Mouse (Mus musculus) embryonic facial prominence, embryonic 11.5 days (tissue): ENCODE measurements at regions not wholly inside any gene's neighbourhood (a gene's known extent, or its start where the extent isn't known, plus 50 kb on each side); places are given as distances from the start of the nearest gene placed in this dataset.

Experiments used
- ATAC-seq: fragments of 200-750 bp; cut with Nextera tagmentation; replicated peaks from 2 replicates; pipeline ENCODE4 v1.8.0; 2017; ENCODE audit warnings: low read depth; ENCODE audit not compliant: insufficient number of reproducible peaks, low FRiP score, low TSS enrichment
- DNase-seq: peaks from one replicate; pipeline ENCODE4 v3.0.0-alpha.2; 2015; ENCODE audit warnings: low spot score
- H3K27ac ChIP-seq: fragments of 300-500 bp; sonication (generic); replicated peaks from 2 replicates; pipeline ENCODE4 v1.5.1; 2014; ENCODE audit warnings: mild to moderate bottlenecking, low read depth, low read length, control low read depth
- H3K27me3 ChIP-seq: fragments of 300-500 bp; sonication (generic); 2 replicates; pipeline ENCODE4 v1.6.1; 2014; ENCODE audit warnings: mild to moderate bottlenecking, low read length, moderate library complexity, mixed read lengths; ENCODE audit not compliant: control insufficient read depth, insufficient read depth
- H3K36me3 ChIP-seq: fragments of 300-500 bp; sonication (generic); replicated peaks from 2 replicates; pipeline ENCODE4 v1.6.1; 2014; ENCODE audit warnings: low read depth, mild to moderate bottlenecking, low read length, moderate library complexity, mixed read lengths; ENCODE audit not compliant: control insufficient read depth, insufficient read depth
- H3K4me1 ChIP-seq: fragments of 300-500 bp; sonication (generic); 2 replicates; pipeline ENCODE4 v1.6.1; 2014; ENCODE audit warnings: low read length, mixed read lengths; ENCODE audit not compliant: control insufficient read depth, insufficient read depth
- H3K4me2 ChIP-seq: fragments of 300-500 bp; sonication (generic); 2 replicates; pipeline ENCODE4 v1.6.1; 2014; ENCODE audit warnings: low read depth, mild to moderate bottlenecking, control low read depth, low read length, moderate library complexity
- H3K4me3 ChIP-seq: fragments of 300-500 bp; sonication (generic); 2 replicates; pipeline ENCODE4 v1.5.1; 2014; ENCODE audit warnings: low read depth, low read length, control low read depth
- H3K9ac ChIP-seq: fragments of 300-500 bp; sonication (generic); replicated peaks from 2 replicates; pipeline ENCODE4 v1.6.1; 2014; ENCODE audit warnings: mild to moderate bottlenecking, control low read depth, low read length
- H3K9me3 ChIP-seq: fragments of 300-500 bp; sonication (generic); replicated peaks from 2 replicates; pipeline ENCODE4 v1.6.1; 2016; ENCODE audit warnings: mild to moderate bottlenecking, low read length, inconsistent platforms, mixed read lengths; ENCODE audit not compliant: control insufficient read depth
- WGBS: fragments of 180-500 bp; shearing (Covaris S2); extraction: QIAGEN DNeasy Blood & Tissue Kit; methylation state at CpG from one replicate; pipeline ENCODE4 v1.1.7; 2014; 5-methylcytosine and 5-hydroxymethylcytosine counted together

GRCm38 (mm10) chr5:41371461-41371860 is 336.5 kb downstream of the Rab28 start:
- ATAC-seq = no peak
- no peak for DNase-seq
- no peaks in the 10 kb centered on the region for H3K4me1 ChIP-seq
- no peak overlapping the region for H3K9ac ChIP-seq
- no peak overlapping the region for H3K27ac ChIP-seq
- H3K27me3 ChIP-seq = no peaks in the 10 kb centered on the region
- 84% methylated on average over 4 of the region's 4 CpGs for WGBS
- H3K4me3 ChIP-seq = no peak overlapping the region
- no peak overlapping the region for H3K4me2 ChIP-seq
- no peaks in the 10 kb centered on the region for H3K36me3 ChIP-seq
- no peaks in the 10 kb centered on the region for H3K9me3 ChIP-seq

- Histone ChIP-seq H3K4me2 (no peak overlapping the region), H3K27me3 (no peaks in the 10 kb centered on the region), H3K4me3 (no peak overlapping the region), H3K27ac (no peak overlapping the region), H3K9ac (no peak overlapping the region), H3K36me3 (no peaks in the 10 kb centered on the region), H3K9me3 (no peaks in the 10 kb centered on the region), H3K4me1 (no peaks in the 10 kb centered on the region)
- WGBS = 26% methylated on average over 3 of the region's 4 CpGs
- DNase-seq = peak; percentile 64
- ATAC-seq = 0 out of 2 replicates have a peak, but pooled peaks have one; percentile 34
These were observed 337.6 kb downstream of the Rab28 start for GRCm38 (mm10) chr5:41370356-41370755.

DNA sequence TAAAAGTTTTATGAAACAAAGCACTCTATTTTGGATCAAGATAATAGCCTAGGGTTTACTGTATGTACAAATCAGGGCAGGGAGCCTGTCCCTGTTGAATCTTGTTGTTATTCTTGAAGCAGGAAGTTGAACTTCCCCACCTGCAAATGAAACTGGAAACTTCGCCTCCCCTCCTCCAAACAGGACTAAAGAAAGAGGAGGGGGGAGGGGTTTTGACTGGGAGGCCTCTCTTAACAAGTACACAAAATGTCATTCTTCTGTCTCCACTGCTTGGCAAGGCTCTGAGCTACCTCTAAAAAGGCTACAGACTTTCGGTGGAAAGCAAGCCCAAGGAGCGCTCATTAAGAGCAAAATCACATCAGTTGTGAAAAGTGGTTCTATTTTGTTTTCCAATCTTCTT is 338.1 kb downstream of the Rab28 start:
- H3K4me3 ChIP-seq = no peak overlapping the region
- DNase-seq (peak; percentile 68), ATAC-seq (peak; percentile 48; the same call in 1 of the 2 replicates)
- H3K27ac ChIP-seq = no peak overlapping the region
- WGBS = 40% methylated on average over 3 of the region's 3 CpGs
- H3K9me3 ChIP-seq = no peaks in the 10 kb centered on the region
- no peaks in the 10 kb centered on the region for H3K4me1 ChIP-seq
- no peaks in the 10 kb centered on the region for H3K36me3 ChIP-seq
- no peaks in the 10 kb centered on the region for H3K27me3 ChIP-seq
- H3K9ac ChIP-seq = no peak overlapping the region
- H3K4me2 ChIP-seq = no peak overlapping the region

GRCm38 (mm10) chr5:41365883-41366282 is 342.1 kb downstream of the Rab28 start:
- 70% methylated on average over 4 of the region's 4 CpGs for WGBS
- ATAC-seq (no peak), DNase-seq (no peak)
- no peaks in the 10 kb centered on the region for H3K4me1 ChIP-seq
- H3K4me3 ChIP-seq = no peak overlapping the region
- no peaks in the 10 kb centered on the region for H3K27me3 ChIP-seq
- H3K36me3 ChIP-seq = no peaks in the 10 kb centered on the region
- H3K27ac ChIP-seq = no peak overlapping the region
- no peak overlapping the region for H3K4me2 ChIP-seq
- H3K9me3 ChIP-seq = no peaks in the 10 kb centered on the region
- H3K9ac ChIP-seq = no peak overlapping the region

DNA sequence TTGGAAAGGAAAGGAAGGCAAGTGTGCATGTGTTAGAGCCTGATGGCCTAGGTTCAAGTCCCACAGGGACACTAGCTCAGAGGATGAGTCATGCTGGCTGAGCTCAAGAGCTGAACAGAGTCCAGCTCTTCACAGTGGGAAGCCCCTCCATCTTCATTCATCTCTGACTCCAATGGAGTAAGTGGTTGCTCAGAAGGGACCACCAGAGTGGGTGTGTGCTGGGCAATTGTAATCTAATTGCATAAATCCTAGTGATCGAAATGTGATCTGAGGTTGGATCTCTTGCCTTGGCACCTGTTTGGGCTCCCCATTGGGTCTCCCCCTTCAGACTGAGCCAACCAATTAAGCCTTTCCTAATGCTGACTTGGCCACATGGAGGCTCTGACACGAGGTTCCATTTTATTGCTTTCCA is 359.5 kb downstream of the Rab28 start:
- H3K4me3 ChIP-seq = no peak overlapping the region
- H3K4me1 ChIP-seq = no peaks in the 10 kb centered on the region
- no peaks in the 10 kb centered on the region for H3K9me3 ChIP-seq
- no peak overlapping the region for H3K27ac ChIP-seq
- DNase-seq (no peak), ATAC-seq (no peak)
- WGBS = 67% methylated on average over 2 of the region's 2 CpGs
- H3K4me2 ChIP-seq = no peak overlapping the region
- no peaks in the 10 kb centered on the region for H3K36me3 ChIP-seq
- no peak overlapping the region for H3K9ac ChIP-seq
- H3K27me3 ChIP-seq = no peaks in the 10 kb centered on the region

GRCm38 (mm10) chr5:41347416-41347815 is 360.5 kb downstream of the Rab28 start:
- no peak for ATAC-seq
- no peaks in the 10 kb centered on the region for H3K4me1 ChIP-seq

GRCm38 (mm10) chr5:41340581-41340980 is 367.4 kb downstream of the Rab28 start:
- Histone ChIP-seq H3K4me2 (no peak overlapping the region), H3K36me3 (no peaks in the 10 kb centered on the region), H3K27ac (no peak overlapping the region), H3K9ac (no peak overlapping the region), H3K9me3 (no peaks in the 10 kb centered on the region), H3K4me1 (no peaks in the 10 kb centered on the region), H3K27me3 (no peaks in the 10 kb centered on the region), H3K4me3 (no peak overlapping the region)
- ATAC-seq (no peak), DNase-seq (no peak)
- WGBS = 83% methylated on average over 1 of the region's 1 CpGs

More at GRCm38 (mm10) chr5:41347416-41347815, 360.5 kb downstream of the Rab28 start:
- DNase-seq = no peak
- Histone ChIP-seq H3K27me3 (no peaks in the 10 kb centered on the region), H3K4me3 (no peak overlapping the region), H3K9ac (no peak overlapping the region), H3K27ac (no peak overlapping the region), H3K4me2 (no peak overlapping the region), H3K36me3 (no peaks in the 10 kb centered on the region), H3K9me3 (no peaks in the 10 kb centered on the region)
- 78% methylated on average over 3 of the region's 3 CpGs for WGBS

GRCm38 (mm10) chr5:41296440-41296839 is 411.5 kb downstream of the Rab28 start:
- no peaks in the 10 kb centered on the region for H3K9me3 ChIP-seq
- H3K36me3 ChIP-seq = no peaks in the 10 kb centered on the region
- H3K27ac ChIP-seq = no peak overlapping the region
- no peak overlapping the region for H3K9ac ChIP-seq
- no peak overlapping the region for H3K4me3 ChIP-seq
- no peaks in the 10 kb centered on the region for H3K4me1 ChIP-seq
- DNase-seq = no peak
- 71% methylated on average over 1 of the region's 1 CpGs for WGBS
- no peaks in the 10 kb centered on the region for H3K27me3 ChIP-seq
- no peak overlapping the region for H3K4me2 ChIP-seq
- ATAC-seq = no peak
